Mouse (Mus musculus): ENCODE results near the gene Mbnl1. TPM values are rescaled to one million over a fixed set of nuclear protein-coding genes. Genes with fewer than 3 reads are reported as not detected.
"Not testable (repeated sequence)": the region's sequence is repeated elsewhere in the genome, so short reads cannot be mapped to it uniquely, and the experiment has no call there.

Mbnl1 gene
- polyA plus RNA-seq, 1 experiment from 2014 or later: 311 TPM

GRCm38 (mm10) chr3:60478433-60478832, 5.8 kb downstream of the Mbnl1 start:
- Histone ChIP-seq H3K36me3 (ENCODE audit: inconsistent target) (no peaks in the 10 kb centered on the region), H3K27ac (peak overlapping the region; percentile 96), H3K79me2 (ENCODE audit: inconsistent target) (peaks cover 100% of the 10 kb centered on the region), H3K4me3 (ENCODE audit: inconsistent target) (no peak overlapping the region; the same call in 1 of the 2 replicates)
- WGBS (ENCODE audit: missing documents): 8% methylated on average over 2 of the region's 2 CpGs

GRCm38 (mm10) chr3:60480716-60481115, 8.1 kb downstream of the Mbnl1 start:
- no peaks in the 10 kb centered on the region for H3K36me3 ChIP-seq (ENCODE audit: inconsistent target)
- H3K27ac ChIP-seq: peak overlapping the region; percentile 96
- H3K4me3 ChIP-seq (ENCODE audit: inconsistent target): no peak overlapping the region; the same call in 1 of the 2 replicates
- H3K79me2 ChIP-seq (ENCODE audit: inconsistent target): peaks cover 100% of the 10 kb centered on the region
- 47% methylated on average over 2 of the region's 2 CpGs for WGBS (ENCODE audit: missing documents)

GRCm38 (mm10) chr3:60481740-60482399, 9.2 kb downstream of the Mbnl1 start:
- Histone ChIP-seq H3K36me3 (ENCODE audit: inconsistent target) (no peaks in the 10 kb centered on the region), H3K4me3 (ENCODE audit: inconsistent target) (no peak overlapping the region), H3K27ac (peak overlapping the region; percentile 96), H3K79me2 (ENCODE audit: inconsistent target) (peaks cover 100% of the 10 kb centered on the region)
- WGBS (ENCODE audit: missing documents): 14% methylated on average over 2 of the region's 2 CpGs

- 0 out of 2 replicates have a peak, but pooled peaks cover 11% of the 10 kb centered on the region for H3K36me3 ChIP-seq (ENCODE audit: inconsistent target)
- H3K27ac ChIP-seq: 0 out of 2 replicates have a peak overlapping the region, but pooled peaks have one; percentile 96
- H3K79me2 ChIP-seq (ENCODE audit: inconsistent target): peaks cover 100% of the 10 kb centered on the region
- no peak overlapping the region for H3K4me3 ChIP-seq (ENCODE audit: inconsistent target)
Observed at GRCm38 (mm10) chr3:60483305-60483704, 10.7 kb downstream of the Mbnl1 start.

- 56% methylated on average over 4 of the region's 4 CpGs for WGBS (ENCODE audit: missing documents)
- H3K36me3 ChIP-seq (ENCODE audit: inconsistent target): 0 out of 2 replicates have a peak, but pooled peaks cover 11% of the 10 kb centered on the region
- peaks cover 87% of the 10 kb centered on the region for H3K79me2 ChIP-seq (ENCODE audit: inconsistent target)
- no peak overlapping the region for H3K4me3 ChIP-seq (ENCODE audit: inconsistent target)
- peak overlapping the region; percentile 32 for H3K27ac ChIP-seq
Observed at GRCm38 (mm10) chr3:60485987-60486712, 13.5 kb downstream of the Mbnl1 start.

GRCm38 (mm10) chr3:60486713-60487170, 14.1 kb downstream of the Mbnl1 start:
- Histone ChIP-seq H3K79me2 (ENCODE audit: inconsistent target) (peaks cover 81% of the 10 kb centered on the region), H3K27ac (peak overlapping the region; percentile 32), H3K4me3 (ENCODE audit: inconsistent target) (no peak overlapping the region), H3K36me3 (ENCODE audit: inconsistent target) (0 out of 2 replicates have a peak, but pooled peaks cover 11% of the 10 kb centered on the region)
- WGBS (ENCODE audit: missing documents): 52% methylated on average over 3 of the region's 3 CpGs

GRCm38 (mm10) chr3:60489509-60489908, 16.9 kb downstream of the Mbnl1 start:
- WGBS (ENCODE audit: missing documents): 100% methylated on average over 3 of the region's 6 CpGs
- H3K36me3 ChIP-seq (ENCODE audit: inconsistent target): 0 out of 2 replicates have a peak, but pooled peaks cover 11% of the 10 kb centered on the region
- H3K79me2 ChIP-seq (ENCODE audit: inconsistent target): peaks cover 54% of the 10 kb centered on the region
- no peak overlapping the region for H3K27ac ChIP-seq
- no peak overlapping the region for H3K4me3 ChIP-seq (ENCODE audit: inconsistent target)

GRCm38 (mm10) chr3:60494774-60495535, 22.3 kb downstream of the Mbnl1 start:
- H3K79me2 ChIP-seq (ENCODE audit: inconsistent target): peaks cover 53% of the 10 kb centered on the region
- H3K4me3 ChIP-seq (ENCODE audit: inconsistent target); H3K27ac ChIP-seq; H3K36me3 ChIP-seq (ENCODE audit: inconsistent target): not testable (repeated sequence)
- 75% methylated on average over 3 of the region's 16 CpGs for WGBS (ENCODE audit: missing documents)

GRCm38 (mm10) chr3:60496197-60496596, 23.6 kb downstream of the Mbnl1 start:
- Histone ChIP-seq H3K79me2 (ENCODE audit: inconsistent target) (peaks cover 62% of the 10 kb centered on the region), H3K36me3 (ENCODE audit: inconsistent target) (no peaks in the 10 kb centered on the region), H3K27ac (no peak overlapping the region), H3K4me3 (ENCODE audit: inconsistent target) (no peak overlapping the region)
- 31% methylated on average over 5 of the region's 5 CpGs for WGBS (ENCODE audit: missing documents)

GRCm38 (mm10) chr3:60498151-60498550, 25.5 kb downstream of the Mbnl1 start:
- no peaks in the 10 kb centered on the region for H3K36me3 ChIP-seq (ENCODE audit: inconsistent target)
- H3K27ac ChIP-seq: peak overlapping the region; percentile 88
- peaks cover 78% of the 10 kb centered on the region for H3K79me2 ChIP-seq (ENCODE audit: inconsistent target)
- H3K4me3 ChIP-seq (ENCODE audit: inconsistent target): no peak overlapping the region
- WGBS (ENCODE audit: missing documents): 86% methylated on average over 2 of the region's 2 CpGs

GRCm38 (mm10) chr3:60498646-60499045, 26.0 kb downstream of the Mbnl1 start:
- H3K4me3 ChIP-seq (ENCODE audit: inconsistent target): no peak overlapping the region
- WGBS (ENCODE audit: missing documents): 10% methylated on average over 3 of the region's 3 CpGs
- H3K79me2 ChIP-seq (ENCODE audit: inconsistent target): peaks cover 83% of the 10 kb centered on the region
- peak overlapping the region; percentile 88 for H3K27ac ChIP-seq
- no peaks in the 10 kb centered on the region for H3K36me3 ChIP-seq (ENCODE audit: inconsistent target)

- Histone ChIP-seq H3K36me3 (ENCODE audit: inconsistent target) (no peaks in the 10 kb centered on the region), H3K27ac (peak overlapping the region; percentile 88), H3K4me3 (ENCODE audit: inconsistent target) (no peak overlapping the region), H3K79me2 (ENCODE audit: inconsistent target) (peaks cover 89% of the 10 kb centered on the region)
- 10% methylated on average over 6 of the region's 6 CpGs for WGBS (ENCODE audit: missing documents)
Observed at GRCm38 (mm10) chr3:60499157-60499578, 26.5 kb downstream of the Mbnl1 start.

- Histone ChIP-seq H3K4me3 (ENCODE audit: inconsistent target) (peak overlapping the region; percentile 40), H3K36me3 (ENCODE audit: inconsistent target) (no peaks in the 10 kb centered on the region), H3K27ac (peak overlapping the region; percentile 88), H3K79me2 (ENCODE audit: inconsistent target) (peaks cover 94% of the 10 kb centered on the region)
- WGBS (ENCODE audit: missing documents): 48% methylated on average over 6 of the region's 7 CpGs
Observed at GRCm38 (mm10) chr3:60499718-60500450, 27.3 kb downstream of the Mbnl1 start.
